Mouse (Mus musculus): ENCODE data around the gene Gm10322. TPM values are rescaled to one million over a fixed set of nuclear protein-coding genes. Genes with fewer than 3 reads are reported as not detected.

Gene Gm10322
- polyA plus RNA-seq, 1 experiment from 2014 or later: not detected

- DNase-seq (ENCODE audit: low spot score) (no peak), ATAC-seq (ENCODE audit: insufficient read depth, low FRiP score, low TSS enrichment) (no peak)
- H3K36me3 ChIP-seq (ENCODE audit: control insufficient read depth, insufficient read depth, low read length): no peaks in the 10 kb centered on the region
- no peak overlapping the region for H3K9ac ChIP-seq (ENCODE audit: low read length)
- no peaks in the 10 kb centered on the region for H3K27me3 ChIP-seq (ENCODE audit: control insufficient read depth, insufficient read depth, low read length)
- 58% methylated on average over 5 of the region's 5 CpGs for WGBS
- H3K4me1 ChIP-seq (ENCODE audit: control insufficient read depth, insufficient read depth, low read length): no peaks in the 10 kb centered on the region
- no peak overlapping the region for H3K27ac ChIP-seq (ENCODE audit: low read depth, low read length)
- 0 out of 2 replicates have a peak, but pooled peaks cover 2% of the 10 kb centered on the region for H3K9me3 ChIP-seq (ENCODE audit: control insufficient read depth, low read length)
- H3K4me2 ChIP-seq (ENCODE audit: low read depth): no peak overlapping the region
- H3K4me3 ChIP-seq (ENCODE audit: low read depth, low read length): no peak overlapping the region
These were observed 39.6 kb upstream of the Gm10322 start for GRCm38 (mm10) chr10:59576305-59576704.

DNA sequence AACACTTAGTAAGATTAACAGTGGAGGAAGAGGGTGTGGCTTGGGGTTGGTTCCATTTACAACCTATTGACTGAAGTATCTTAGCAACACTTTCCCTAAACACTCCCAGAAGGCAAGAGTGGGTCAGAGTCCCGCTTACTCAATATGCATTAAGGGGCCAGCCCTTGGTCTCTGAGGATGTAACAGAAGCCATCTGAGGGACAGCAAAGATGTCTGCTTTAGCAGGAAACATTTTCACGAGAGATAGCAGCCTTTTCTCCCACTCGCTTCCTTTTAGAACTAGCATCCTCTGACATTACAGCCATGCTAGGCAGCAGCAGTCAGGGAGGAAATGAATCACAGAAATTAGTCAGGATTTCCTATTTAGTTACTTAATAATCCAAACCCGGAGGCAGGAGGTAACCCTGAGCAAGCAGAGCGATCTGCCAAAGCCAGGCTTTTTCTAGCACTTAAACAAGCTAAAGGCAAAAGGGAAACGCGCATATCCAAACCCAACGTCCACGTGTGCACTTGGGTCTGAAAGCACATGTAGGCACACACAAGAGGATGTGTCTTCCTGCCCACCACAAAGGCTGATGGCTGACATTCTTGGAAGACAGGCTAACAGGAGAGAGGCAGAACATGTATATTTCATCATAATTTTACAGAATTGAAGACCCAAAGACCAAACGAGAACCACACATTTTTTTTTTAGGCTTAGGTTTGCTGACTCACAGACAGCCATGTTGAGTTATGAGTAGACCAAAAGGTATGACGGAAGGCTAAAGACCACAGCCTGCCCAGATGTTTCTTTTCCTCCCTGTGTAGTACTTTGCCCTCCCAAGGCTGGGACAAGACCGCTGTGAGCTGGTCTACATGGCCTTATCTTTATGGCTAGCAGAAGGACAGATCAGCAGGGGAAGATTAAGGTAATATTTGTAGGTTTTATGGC lies 37.7 kb upstream of the Gm10322 start:
- no peaks in the 10 kb centered on the region for H3K36me3 ChIP-seq (ENCODE audit: control insufficient read depth, insufficient read depth, low read length)
- 66% methylated on average over 12 of the region's 12 CpGs for WGBS
- ATAC-seq (ENCODE audit: insufficient read depth, low FRiP score, low TSS enrichment) (no peak), DNase-seq (ENCODE audit: low spot score) (peak; percentile 32)
- H3K27ac ChIP-seq (ENCODE audit: low read depth, low read length): no peak overlapping the region
- no peak overlapping the region for H3K9ac ChIP-seq (ENCODE audit: low read length)
- H3K4me3 ChIP-seq (ENCODE audit: low read depth, low read length): no peak overlapping the region
- H3K27me3 ChIP-seq (ENCODE audit: control insufficient read depth, insufficient read depth, low read length): no peaks in the 10 kb centered on the region
- no peak overlapping the region for H3K4me2 ChIP-seq (ENCODE audit: low read depth)
- H3K4me1 ChIP-seq (ENCODE audit: control insufficient read depth, insufficient read depth, low read length): no peaks in the 10 kb centered on the region
- H3K9me3 ChIP-seq (ENCODE audit: control insufficient read depth, low read length): no peaks in the 10 kb centered on the region

DNA sequence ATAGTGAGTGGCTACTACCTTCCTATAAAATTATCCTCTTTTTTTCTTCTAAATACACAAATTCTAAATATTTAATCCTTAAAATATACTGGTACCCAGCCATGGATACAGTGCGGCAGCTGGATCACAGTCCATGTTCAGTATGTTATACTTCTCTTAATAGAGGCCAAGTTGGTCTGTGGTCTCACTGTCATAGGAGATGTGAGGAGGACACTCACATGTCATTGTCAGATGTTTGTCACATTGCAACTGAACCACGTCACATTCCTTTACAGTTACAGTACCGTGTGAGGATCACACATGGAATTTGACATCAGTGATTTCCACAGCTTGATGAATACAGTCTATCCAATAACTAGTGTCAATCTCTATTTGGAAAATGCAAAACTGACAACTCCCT lies 36.2 kb upstream of the Gm10322 start:
- H3K4me2 ChIP-seq (ENCODE audit: low read depth): no peak overlapping the region
- H3K9ac ChIP-seq (ENCODE audit: low read length): no peak overlapping the region
- no peaks in the 10 kb centered on the region for H3K36me3 ChIP-seq (ENCODE audit: control insufficient read depth, insufficient read depth, low read length)
- H3K9me3 ChIP-seq (ENCODE audit: control insufficient read depth, low read length): no peaks in the 10 kb centered on the region
- WGBS: 96% methylated on average over 3 of the region's 3 CpGs
- no peaks in the 10 kb centered on the region for H3K4me1 ChIP-seq (ENCODE audit: control insufficient read depth, insufficient read depth, low read length)
- H3K27ac ChIP-seq (ENCODE audit: low read depth, low read length): no peak overlapping the region
- ATAC-seq (ENCODE audit: insufficient read depth, low FRiP score, low TSS enrichment) (no peak), DNase-seq (ENCODE audit: low spot score) (no peak)
- H3K4me3 ChIP-seq (ENCODE audit: low read depth, low read length): no peak overlapping the region
- no peaks in the 10 kb centered on the region for H3K27me3 ChIP-seq (ENCODE audit: control insufficient read depth, insufficient read depth, low read length)

GRCm38 (mm10) chr10:59580593-59581149 lies 35.2 kb upstream of the Gm10322 start:
- Histone ChIP-seq H3K4me1 (ENCODE audit: control insufficient read depth, insufficient read depth, low read length) (no peaks in the 10 kb centered on the region), H3K36me3 (ENCODE audit: control insufficient read depth, insufficient read depth, low read length) (no peaks in the 10 kb centered on the region), H3K27me3 (ENCODE audit: control insufficient read depth, insufficient read depth, low read length) (no peaks in the 10 kb centered on the region), H3K9me3 (ENCODE audit: control insufficient read depth, low read length) (no peaks in the 10 kb centered on the region), H3K27ac (ENCODE audit: low read depth, low read length) (no peak overlapping the region), H3K4me2 (ENCODE audit: low read depth) (no peak overlapping the region), H3K9ac (ENCODE audit: low read length) (no peak overlapping the region), H3K4me3 (ENCODE audit: low read depth, low read length) (no peak overlapping the region)
- WGBS: 94% methylated on average over 3 of the region's 3 CpGs
- no peak for DNase-seq (ENCODE audit: low spot score)
- ATAC-seq (ENCODE audit: insufficient read depth, low FRiP score, low TSS enrichment): no peak

DNA sequence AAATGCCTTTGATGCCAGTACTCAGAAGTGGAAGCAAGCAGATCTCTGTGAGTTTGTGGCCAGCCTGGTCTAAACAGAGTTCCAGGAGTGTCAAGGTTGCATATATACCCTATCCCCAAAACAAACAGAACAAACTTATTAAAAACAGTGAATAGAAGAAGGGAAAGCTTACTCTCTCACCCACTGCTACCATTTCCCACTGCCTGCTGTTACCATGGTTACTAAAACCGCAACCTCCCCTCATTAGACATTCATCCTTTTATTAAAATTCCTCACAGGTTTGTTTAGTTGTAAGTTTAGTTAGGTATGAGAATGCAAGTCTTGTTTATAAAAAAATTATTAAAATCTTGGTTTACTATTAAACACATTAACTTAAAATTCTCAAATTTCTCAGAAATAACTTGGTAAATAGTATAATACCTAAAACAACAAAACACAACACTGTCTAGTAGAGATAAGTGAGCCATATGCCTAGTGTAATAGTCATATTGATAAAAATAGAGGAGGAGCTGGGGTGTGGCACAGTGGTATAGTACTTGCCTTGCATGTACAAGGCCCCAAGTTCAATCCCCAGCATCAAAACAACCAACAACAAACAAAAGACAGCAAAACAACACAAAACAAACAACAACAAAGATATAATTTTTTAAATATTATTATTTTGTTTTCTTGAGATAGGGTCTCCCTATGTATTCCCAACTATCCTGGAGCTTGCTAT lies 33.9 kb upstream of the Gm10322 start:
- Histone ChIP-seq H3K4me1 (ENCODE audit: control insufficient read depth, insufficient read depth, low read length) (no peaks in the 10 kb centered on the region), H3K9me3 (ENCODE audit: control insufficient read depth, low read length) (no peaks in the 10 kb centered on the region), H3K9ac (ENCODE audit: low read length) (no peak overlapping the region), H3K36me3 (ENCODE audit: control insufficient read depth, insufficient read depth, low read length) (no peaks in the 10 kb centered on the region), H3K4me2 (ENCODE audit: low read depth) (no peak overlapping the region), H3K27me3 (ENCODE audit: control insufficient read depth, insufficient read depth, low read length) (no peaks in the 10 kb centered on the region), H3K4me3 (ENCODE audit: low read depth, low read length) (no peak overlapping the region), H3K27ac (ENCODE audit: low read depth, low read length) (no peak overlapping the region)
- no peak for DNase-seq (ENCODE audit: low spot score)
- no peak for ATAC-seq (ENCODE audit: insufficient read depth, low FRiP score, low TSS enrichment)
- WGBS: 89% methylated on average over 1 of the region's 1 CpGs

DNA sequence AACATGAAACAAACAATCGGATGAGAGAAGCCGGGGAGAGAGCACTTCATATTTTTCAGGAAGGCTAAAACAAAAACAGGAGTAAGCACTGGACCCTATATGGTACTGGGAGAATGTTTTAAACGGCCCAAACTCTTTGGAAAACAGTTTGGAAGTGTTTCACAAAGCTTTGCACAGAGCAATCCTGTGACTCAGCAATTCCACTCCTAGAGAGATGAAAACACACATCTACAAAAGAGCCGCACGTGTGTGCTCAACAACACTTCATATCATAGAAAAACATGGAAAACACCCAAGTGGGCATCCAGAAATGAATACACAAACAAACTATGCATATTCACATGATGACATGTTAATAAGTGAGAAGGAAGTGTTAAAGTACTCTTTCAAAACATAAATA lies 30.2 kb upstream of the Gm10322 start:
- Histone ChIP-seq H3K4me1 (ENCODE audit: control insufficient read depth, insufficient read depth, low read length) (no peaks in the 10 kb centered on the region), H3K4me2 (ENCODE audit: low read depth) (no peak overlapping the region), H3K4me3 (ENCODE audit: low read depth, low read length) (no peak overlapping the region), H3K9ac (ENCODE audit: low read length) (no peak overlapping the region), H3K27ac (ENCODE audit: low read depth, low read length) (no peak overlapping the region), H3K27me3 (ENCODE audit: control insufficient read depth, insufficient read depth, low read length) (no peaks in the 10 kb centered on the region), H3K36me3 (ENCODE audit: control insufficient read depth, insufficient read depth, low read length) (no peaks in the 10 kb centered on the region), H3K9me3 (ENCODE audit: control insufficient read depth, low read length) (no peaks in the 10 kb centered on the region)
- no peak for ATAC-seq (ENCODE audit: insufficient read depth, low FRiP score, low TSS enrichment)
- DNase-seq (ENCODE audit: low spot score): no peak
- 94% methylated on average over 5 of the region's 5 CpGs for whole genome bisulfite sequencing

- Histone ChIP-seq H3K4me3 (ENCODE audit: low read depth, low read length) (no peak overlapping the region), H3K9me3 (ENCODE audit: control insufficient read depth, low read length) (no peaks in the 10 kb centered on the region), H3K27me3 (ENCODE audit: control insufficient read depth, insufficient read depth, low read length) (no peaks in the 10 kb centered on the region), H3K4me2 (ENCODE audit: low read depth) (no peak overlapping the region), H3K4me1 (ENCODE audit: control insufficient read depth, insufficient read depth, low read length) (no peaks in the 10 kb centered on the region), H3K9ac (ENCODE audit: low read length) (no peak overlapping the region), H3K27ac (ENCODE audit: low read depth, low read length) (no peak overlapping the region), H3K36me3 (ENCODE audit: control insufficient read depth, insufficient read depth, low read length) (no peaks in the 10 kb centered on the region)
- WGBS: 94% methylated on average over 15 of the region's 15 CpGs
- ATAC-seq (ENCODE audit: insufficient read depth, low FRiP score, low TSS enrichment): no peak
- no peak for DNase-seq (ENCODE audit: low spot score)
These were observed 29.0 kb upstream of the Gm10322 start for GRCm38 (mm10) chr10:59586821-59587220.

GRCm38 (mm10) chr10:59588135-59588534 lies 27.7 kb upstream of the Gm10322 start:
- H3K27ac ChIP-seq (ENCODE audit: low read depth, low read length): no peak overlapping the region
- WGBS: 95% methylated on average over 7 of the region's 7 CpGs
- H3K9me3 ChIP-seq (ENCODE audit: control insufficient read depth, low read length): no peaks in the 10 kb centered on the region
- H3K4me2 ChIP-seq (ENCODE audit: low read depth): no peak overlapping the region
- no peaks in the 10 kb centered on the region for H3K27me3 ChIP-seq (ENCODE audit: control insufficient read depth, insufficient read depth, low read length)
- ATAC-seq (ENCODE audit: insufficient read depth, low FRiP score, low TSS enrichment) (no peak), DNase-seq (ENCODE audit: low spot score) (no peak)
- no peak overlapping the region for H3K9ac ChIP-seq (ENCODE audit: low read length)
- H3K4me1 ChIP-seq (ENCODE audit: control insufficient read depth, insufficient read depth, low read length): no peaks in the 10 kb centered on the region
- H3K36me3 ChIP-seq (ENCODE audit: control insufficient read depth, insufficient read depth, low read length): no peaks in the 10 kb centered on the region
- H3K4me3 ChIP-seq (ENCODE audit: low read depth, low read length): no peak overlapping the region
